Mouse (Mus musculus): ENCODE data around the gene Oxsr1. TPM values are rescaled to one million over a fixed set of nuclear protein-coding genes. Genes with fewer than 3 reads are reported as not detected.

Gene Oxsr1
- total RNA-seq, 2 experiments from 2014 or later: 28.9 to 33.6 TPM

- intact Hi-C loops (cut with DNase I): loop anchor here (2.0 to 10.0 kb wide), 2 partner anchors 17 to 415 kb away; partner anchors contain the start of genes Ctdspl and Oxsr1
Observed at GRCm38 (mm10) chr9:119339558-119340211, 17.5 kb upstream of the Oxsr1 start, which contains the start of gene Acaa1a. TSS of gene Acaa1a (plus strand) at chr9:119339676.

GRCm38 (mm10) chr9:119339106-119339505 is 16.9 kb upstream of the Oxsr1 start:
- intact Hi-C loops (cut with DNase I): no loop called here
- no peak for DNase-seq (ENCODE audit: low spot score in 2 of 2)

More at GRCm38 (mm10) chr9:119339558-119340211, 17.5 kb upstream of the Oxsr1 start, which contains the start of gene Acaa1a:
- peak; percentile 49 to 54 for DNase-seq (ENCODE audit: low spot score in 2 of 2)

- DNase-seq (ENCODE audit: low spot score in 2 of 2): no peak
- intact Hi-C loops (cut with DNase I): no loop called here
Observed at GRCm38 (mm10) chr9:119338350-119338749, 16.1 kb upstream of the Oxsr1 start.

GRCm38 (mm10) chr9:119337842-119338241 is 15.6 kb upstream of the Oxsr1 start:
- no peak for DNase-seq (ENCODE audit: low spot score in 2 of 2)
- intact Hi-C loops (cut with DNase I): no loop called here

DNA sequence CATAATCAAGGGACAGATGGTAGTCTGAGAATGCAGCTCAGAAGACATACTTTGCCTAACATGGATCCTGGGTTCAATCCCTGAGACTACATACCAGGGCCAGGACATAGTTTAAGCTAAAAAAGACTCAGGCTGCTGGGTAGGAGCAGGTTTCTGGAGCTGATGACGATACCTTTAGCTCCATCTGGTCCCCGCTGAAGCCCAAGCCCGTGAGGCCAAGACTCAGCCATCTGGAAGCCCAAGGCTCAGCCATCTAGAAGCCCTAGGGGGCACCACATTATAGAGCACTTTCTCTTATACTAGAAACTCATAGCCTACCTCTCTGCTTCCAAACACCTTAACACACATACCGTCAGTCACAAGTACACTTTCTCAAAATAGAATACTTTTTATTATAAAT is 13.3 kb upstream of the Oxsr1 start:
- DNase-seq (ENCODE audit: low spot score in 2 of 2): no peak
- intact Hi-C loops (cut with DNase I): no loop called here

DNA sequence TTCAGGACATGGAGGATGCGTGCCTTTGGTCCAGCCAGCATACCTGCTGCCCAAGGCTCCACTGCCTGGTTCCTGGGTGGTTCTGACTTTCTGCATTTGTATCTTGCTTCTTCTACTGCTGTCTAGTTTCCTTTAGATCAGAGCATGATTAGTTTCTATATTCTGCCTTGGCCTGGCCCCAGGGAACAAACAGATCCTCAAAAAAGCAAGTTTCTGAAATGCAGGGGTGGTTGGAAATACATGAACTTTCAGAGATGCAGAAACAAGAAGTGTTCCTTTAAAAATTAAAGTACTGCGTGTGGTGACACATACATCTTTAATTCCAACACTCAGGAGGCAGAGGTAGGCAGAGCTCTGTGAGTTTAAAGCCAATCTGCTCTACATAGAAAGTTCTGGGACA is 12.6 kb upstream of the Oxsr1 start:
- intact Hi-C loops (cut with DNase I): no loop called here
- DNase-seq (ENCODE audit: low spot score in 2 of 2): peak; percentile 34 to 42

DNA sequence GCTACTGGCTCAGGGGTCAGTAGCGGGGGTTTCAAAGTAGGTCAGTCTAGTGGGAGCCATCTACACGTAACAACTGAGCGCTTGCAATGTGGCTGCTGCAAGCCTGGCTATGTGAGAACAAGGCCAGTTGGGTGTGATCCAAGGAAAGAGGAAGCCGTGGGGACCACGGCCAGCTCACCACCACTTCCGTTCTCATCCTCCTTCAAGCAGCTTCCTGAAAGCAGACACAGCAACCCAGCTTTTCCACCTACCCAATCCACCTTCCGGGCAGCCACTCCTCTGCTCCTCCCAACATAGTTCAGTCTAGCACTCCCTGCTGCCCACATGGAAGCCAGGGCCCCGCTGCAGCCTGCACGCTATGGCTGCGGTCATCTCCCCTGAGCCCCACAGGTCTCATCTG is 12.1 kb upstream of the Oxsr1 start:
- peak; percentile 35 to 39 for DNase-seq (ENCODE audit: low spot score in 2 of 2)
- intact Hi-C loops (cut with DNase I): no loop called here

GRCm38 (mm10) chr9:119330186-119330963 is 8.1 kb upstream of the Oxsr1 start:
- intact Hi-C loops (cut with DNase I): no loop called here
- no peak for DNase-seq (ENCODE audit: low spot score in 2 of 2)

DNA sequence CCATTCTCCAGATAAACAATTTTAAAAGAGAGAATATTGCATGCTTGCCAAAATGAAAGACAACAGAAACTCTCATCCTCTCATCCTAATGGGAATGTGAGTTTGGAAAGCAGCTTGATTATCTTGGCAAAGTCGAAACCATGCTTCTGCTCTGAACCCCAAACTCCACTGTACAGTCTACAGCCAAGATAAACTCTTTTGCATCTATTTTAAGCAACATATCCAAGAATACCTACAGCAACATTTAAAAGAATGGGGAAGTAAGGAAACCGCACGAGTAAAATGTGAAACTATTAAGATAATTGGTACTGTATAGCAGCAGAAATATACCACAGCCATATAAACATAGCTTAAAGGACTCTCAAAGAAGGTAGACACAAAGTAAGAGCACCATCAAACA is 6.3 kb upstream of the Oxsr1 start:
- DNase-seq (ENCODE audit: low spot score in 2 of 2): no peak
- intact Hi-C loops (cut with DNase I): no loop called here

GRCm38 (mm10) chr9:119324130-119324529 is 1.9 kb upstream of the Oxsr1 start:
- intact Hi-C loops (cut with DNase I): no loop called here
- no peak for DNase-seq (ENCODE audit: low spot score in 2 of 2)

- intact Hi-C loops (cut with DNase I): loop anchor here (2.0 kb wide), 1 partner anchor 18 kb away; the partner anchor contains the start of gene Myd88
Observed at GRCm38 (mm10) chr9:119323260-119323645, 1.0 kb upstream of the Oxsr1 start.

DNA sequence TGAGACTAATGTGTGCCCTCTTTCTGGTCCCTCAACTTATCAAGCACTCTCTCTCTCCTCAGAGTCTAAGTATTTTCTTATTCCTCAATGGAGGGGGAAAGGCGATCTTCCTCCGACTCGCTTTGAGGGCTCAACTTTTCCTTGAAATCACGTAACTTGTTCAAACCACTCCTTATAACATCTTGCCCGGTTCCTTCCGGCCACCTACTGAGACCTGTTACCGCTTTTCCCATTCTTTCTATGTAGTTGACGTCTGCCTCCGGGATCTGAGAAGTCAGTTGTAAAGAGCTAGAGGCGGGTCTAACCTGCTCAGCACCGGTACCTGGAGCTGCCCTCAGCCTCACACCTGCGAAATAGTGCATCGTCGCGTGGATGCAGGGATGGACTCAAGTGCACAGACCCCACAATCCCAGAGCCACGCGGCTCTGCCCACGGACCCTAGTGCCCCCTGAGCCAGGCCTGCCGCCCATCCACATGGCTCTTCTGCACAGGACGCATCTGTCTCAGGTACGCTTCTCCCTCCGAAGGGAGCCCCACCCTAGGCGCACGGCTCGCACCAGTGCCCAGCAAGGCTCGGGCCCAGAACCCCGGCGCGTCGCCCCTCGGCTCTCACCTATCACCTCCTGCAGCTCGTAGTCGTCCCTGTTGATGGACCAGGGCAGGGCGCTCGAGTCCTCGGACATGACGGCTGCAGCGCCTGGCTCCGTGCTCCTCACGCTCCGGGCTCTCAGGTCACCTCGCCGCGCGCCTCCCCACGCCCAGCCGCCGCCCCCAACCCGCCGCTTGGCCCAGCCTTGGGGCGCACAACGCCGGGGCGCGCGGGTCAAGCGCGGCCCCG is 616 bp downstream of the Oxsr1 start:
- DNase-seq (ENCODE audit: low spot score in 2 of 2): no peak
- intact Hi-C loops (cut with DNase I): loop anchor here (2.0 kb wide), 1 partner anchor 19 kb away; the partner anchor contains the start of gene Myd88

More at GRCm38 (mm10) chr9:119323260-119323645, 1.0 kb upstream of the Oxsr1 start:
- DNase-seq (ENCODE audit: low spot score in 2 of 2): no peak

GRCm38 (mm10) chr9:119320946-119321345 is 1.3 kb downstream of the Oxsr1 start:
- DNase-seq (ENCODE audit: low spot score in 2 of 2): no peak
- intact Hi-C loops (cut with DNase I): no loop called here

- no peak for DNase-seq (ENCODE audit: low spot score in 2 of 2)
- intact Hi-C loops (cut with DNase I): no loop called here
Observed at GRCm38 (mm10) chr9:119320446-119320845, 1.8 kb downstream of the Oxsr1 start.

GRCm38 (mm10) chr9:119318891-119319290 is 3.3 kb downstream of the Oxsr1 start:
- DNase-seq (ENCODE audit: low spot score in 2 of 2): no peak
- intact Hi-C loops (cut with DNase I): no loop called here

- DNase-seq (ENCODE audit: low spot score in 2 of 2): no peak
- intact Hi-C loops (cut with DNase I): no loop called here
Observed at GRCm38 (mm10) chr9:119313096-119313495, 9.1 kb downstream of the Oxsr1 start.

DNA sequence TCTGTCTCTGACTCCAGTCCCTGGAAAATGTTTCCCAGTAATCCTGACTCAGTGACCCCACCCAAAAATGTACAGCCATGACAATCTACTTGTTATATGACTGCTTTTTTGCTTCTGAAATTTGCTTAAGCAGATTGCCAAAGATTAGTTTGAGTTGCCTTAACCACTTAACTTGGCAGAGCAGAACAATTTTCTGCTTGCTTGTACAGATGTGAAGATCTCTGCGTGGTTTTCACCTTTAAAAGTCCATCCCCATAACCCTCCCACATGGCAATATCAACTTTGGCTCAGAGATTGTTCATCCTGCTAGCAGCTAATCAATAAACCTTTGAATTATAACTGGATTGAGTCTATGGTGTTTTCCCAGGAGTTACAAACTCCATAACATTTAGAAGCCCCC is 13.2 kb downstream of the Oxsr1 start:
- intact Hi-C loops (cut with DNase I): no loop called here
- DNase-seq (ENCODE audit: low spot score in 2 of 2): no peak

DNA sequence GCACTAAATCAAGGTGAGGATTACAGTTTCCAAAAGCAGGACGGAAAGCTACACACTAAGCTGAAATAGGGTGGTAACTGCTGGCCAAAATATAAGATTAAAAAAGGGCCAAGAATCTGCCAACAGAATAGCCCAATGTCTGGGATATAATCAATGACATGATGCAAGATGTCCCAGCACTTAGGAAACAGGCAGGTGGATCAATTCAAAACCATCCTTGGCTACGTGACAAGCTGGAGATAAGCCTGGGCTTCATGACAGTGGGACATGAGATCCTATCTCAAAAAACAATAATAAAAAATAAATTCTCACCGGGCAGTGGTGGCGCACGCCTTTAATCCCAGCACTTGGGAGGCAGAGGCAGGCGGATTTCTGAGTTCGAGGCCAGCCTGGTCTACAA is 16.4 kb downstream of the Oxsr1 start:
- intact Hi-C loops (cut with DNase I): no loop called here
- DNase-seq (ENCODE audit: low spot score in 2 of 2): no peak

- intact Hi-C loops (cut with DNase I): no loop called here
- no peak for DNase-seq (ENCODE audit: low spot score in 2 of 2)
Observed at GRCm38 (mm10) chr9:119298563-119298962, 23.7 kb downstream of the Oxsr1 start.

DNA sequence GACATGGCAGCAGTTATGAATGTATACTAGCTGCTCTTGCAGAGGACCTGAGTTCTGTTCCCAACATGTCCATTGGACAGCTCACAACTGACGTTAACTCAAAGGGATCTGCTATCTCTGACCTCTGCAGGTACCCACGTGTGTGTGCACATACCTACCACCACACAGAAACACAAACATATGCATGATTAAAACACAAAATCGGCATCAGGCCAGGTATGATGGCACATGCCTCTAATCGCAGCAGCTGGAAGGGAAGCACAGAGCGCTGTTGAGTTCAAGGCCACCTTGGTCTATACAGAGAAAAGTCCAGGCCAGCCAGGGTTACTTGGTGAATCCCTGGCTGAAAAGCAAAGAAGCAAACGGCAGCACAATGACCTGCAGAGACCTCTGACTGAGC is 24.5 kb downstream of the Oxsr1 start:
- DNase-seq (ENCODE audit: low spot score in 2 of 2): no peak
- intact Hi-C loops (cut with DNase I): no loop called here
